Mouse (Mus musculus): Measurements from ENCODE around the gene Pycr1.

DNA sequence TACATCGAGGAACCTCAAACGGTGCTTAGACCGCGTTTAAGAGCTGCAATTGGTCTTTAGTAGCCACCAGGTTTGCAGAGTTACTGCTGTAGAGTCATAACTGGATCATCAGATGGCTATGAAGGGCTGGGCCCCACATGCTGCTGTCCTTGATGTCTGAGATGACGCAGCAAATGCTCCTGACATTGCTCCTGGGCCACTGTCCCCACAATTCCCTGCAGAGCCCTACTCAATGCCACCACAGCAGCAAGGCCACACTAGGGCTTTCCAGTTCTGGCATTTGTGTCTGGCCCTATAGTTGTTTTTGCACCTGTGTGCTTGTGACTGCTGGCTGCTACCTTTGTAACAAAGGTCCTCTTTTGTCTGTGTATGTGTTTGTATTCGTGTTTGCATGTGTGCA, 20.8 kb downstream of the Pycr1 start:
- TF ChIP-seq CTCF (IDR thresholded peaks at IDR 0.05; ENCODE audit: low read depth) (no peak), EP300 (IDR thresholded peaks at IDR 0.05; ENCODE audit: low read depth) (no peak)
